Mouse (Mus musculus): ENCODE data around the gene Zdhhc16.

DNA sequence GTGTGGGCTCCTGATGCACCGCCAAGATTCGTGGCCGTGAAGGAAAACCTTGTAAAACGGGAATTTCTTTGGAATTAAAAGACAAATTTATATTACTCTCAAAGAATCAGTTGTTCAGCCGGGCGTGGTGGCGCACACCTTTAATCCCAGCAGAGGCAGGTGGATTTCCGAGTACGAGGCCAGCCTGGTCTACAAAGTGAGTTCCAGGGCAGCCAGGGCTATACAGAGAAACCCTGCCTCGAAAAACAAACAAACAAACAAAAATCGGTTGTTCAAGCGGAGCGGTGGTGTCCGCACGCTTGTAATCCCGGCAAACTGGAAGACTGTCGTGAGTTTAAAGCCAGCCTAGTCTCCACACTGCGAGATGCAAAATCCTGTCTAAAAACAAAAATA is 37.0 kb upstream of the Zdhhc16 start:
- no peak for TF ChIP-seq POLR2A (IDR thresholded peaks at IDR 0.05; ENCODE audit: insufficient read depth, low read depth, low read length)
- TF ChIP-seq CTCF (IDR thresholded peaks at IDR 0.05; ENCODE audit: insufficient read depth, low read depth, low read length), result no peak
